Mouse (Mus musculus) liver, embryonic 12.5 days (tissue): Measurements from ENCODE around the gene Zfr. TPM values are rescaled to one million over a fixed set of nuclear protein-coding genes. Genes with fewer than 3 reads are reported as not detected.

ENCODE experiments used
- ATAC-seq: fragments of 200-750 bp; cut with Nextera tagmentation; 2 replicates; pipeline ENCODE4 v1.8.0; 2017; ENCODE audit warnings: moderate number of reproducible peaks, mild to moderate bottlenecking, moderate library complexity
- H3K27ac ChIP-seq: fragments of 300-500 bp; sonication (generic); 2 replicates; pipeline ENCODE4 v1.5.1; 2016; ENCODE audit warnings: mild to moderate bottlenecking
- H3K27me3 ChIP-seq: fragments of 300-500 bp; sonication (generic); replicated peaks from 2 replicates; pipeline ENCODE4 v1.6.1; 2016; ENCODE audit warnings: mild to moderate bottlenecking, moderate library complexity
- H3K36me3 ChIP-seq: fragments of 300-500 bp; sonication (generic); 2 replicates; pipeline ENCODE4 v1.6.1; 2016; ENCODE audit warnings: mild to moderate bottlenecking, moderate library complexity
- H3K4me1 ChIP-seq: fragments of 300-500 bp; sonication (generic); 2 replicates; pipeline ENCODE4 v1.6.1; 2016
- H3K4me2 ChIP-seq: fragments of 300-500 bp; sonication (generic); 2 replicates; pipeline ENCODE4 v1.6.1; 2016; ENCODE audit warnings: mild to moderate bottlenecking, moderate library complexity
- H3K4me3 ChIP-seq: fragments of 300-500 bp; sonication (generic); 2 replicates; pipeline ENCODE4 v1.5.1; 2016; ENCODE audit warnings: mild to moderate bottlenecking, moderate library complexity
- H3K9ac ChIP-seq: fragments of 300-500 bp; sonication (generic); 2 replicates; pipeline ENCODE4 v1.6.1; 2016; ENCODE audit warnings: mild to moderate bottlenecking, moderate library complexity
- H3K9me3 ChIP-seq: fragments of 300-500 bp; sonication (generic); replicated peaks from 2 replicates; pipeline ENCODE4 v1.6.1; 2016; ENCODE audit warnings: mild to moderate bottlenecking, moderate library complexity
- WGBS: fragments of 180-500 bp; shearing (Covaris S2); methylation state at CpG from one replicate; pipeline ENCODE4 v1.1.7; 2016; ENCODE audit not compliant: insufficient replicate concordance; 5-methylcytosine and 5-hydroxymethylcytosine counted together
- polyA plus RNA-seq: library from polyadenylated mRNA; unstranded; fragments of >200 nt; fragmentation: Nextera tagmentation; extraction: Ambion mirVana; gene quantifications from 2 replicates; pipeline ENCODE4 v1.2.1, GENCODE M21; 2016

Gene Zfr
- 55.4 and 56.3 TPM in 2 replicates for polyA plus RNA-seq

- Histone ChIP-seq H3K4me1 (peaks cover 55% of the 10 kb centered on the region), H3K4me3 (peak within 1 kb of the TSS; percentile 97), H3K27me3 (no peaks in the 10 kb centered on the region), H3K9me3 (no peaks in the 10 kb centered on the region), H3K4me2 (peak within 1 kb of the TSS; percentile 80), H3K9ac (peak within 1 kb of the TSS; percentile 99), H3K27ac (peak within 1 kb of the TSS; percentile 90), H3K36me3 (peaks cover 11% of the 10 kb centered on the region)
- under 1% methylated on average over 59 of the region's 59 CpGs for WGBS
- ATAC-seq: peak; percentile 90
Measured at GRCm38 (mm10) chr15:12117242-12118092, at the start of gene Zfr. Zfr (plus strand) TSS chr15:12117831.

- Histone ChIP-seq H3K27ac (no peak overlapping the region), H3K27me3 (no peaks in the 10 kb centered on the region)
- ATAC-seq: no peak
Measured at GRCm38 (mm10) chr15:12067971-12068370, 49.7 kb upstream of the Zfr start.

GRCm38 (mm10) chr15:12068395-12069218 is 49.0 kb upstream of the Zfr start:
- no peaks in the 10 kb centered on the region for H3K36me3 ChIP-seq
- H3K9me3 ChIP-seq: no peaks in the 10 kb centered on the region
- no peaks in the 10 kb centered on the region for H3K27me3 ChIP-seq
- H3K27ac ChIP-seq: no peak overlapping the region
- no peak overlapping the region for H3K9ac ChIP-seq
- no peak for ATAC-seq
- WGBS: 51% methylated on average over 9 of the region's 9 CpGs
- H3K4me3 ChIP-seq: no peak overlapping the region
- H3K4me2 ChIP-seq: no peak overlapping the region
- H3K4me1 ChIP-seq: no peaks in the 10 kb centered on the region

More at GRCm38 (mm10) chr15:12067971-12068370, 49.7 kb upstream of the Zfr start:
- Histone ChIP-seq H3K4me1 (no peaks in the 10 kb centered on the region), H3K4me2 (no peak overlapping the region), H3K9ac (no peak overlapping the region), H3K36me3 (no peaks in the 10 kb centered on the region), H3K9me3 (no peaks in the 10 kb centered on the region), H3K4me3 (no peak overlapping the region)
- 40% methylated on average over 2 of the region's 2 CpGs for WGBS

DNA sequence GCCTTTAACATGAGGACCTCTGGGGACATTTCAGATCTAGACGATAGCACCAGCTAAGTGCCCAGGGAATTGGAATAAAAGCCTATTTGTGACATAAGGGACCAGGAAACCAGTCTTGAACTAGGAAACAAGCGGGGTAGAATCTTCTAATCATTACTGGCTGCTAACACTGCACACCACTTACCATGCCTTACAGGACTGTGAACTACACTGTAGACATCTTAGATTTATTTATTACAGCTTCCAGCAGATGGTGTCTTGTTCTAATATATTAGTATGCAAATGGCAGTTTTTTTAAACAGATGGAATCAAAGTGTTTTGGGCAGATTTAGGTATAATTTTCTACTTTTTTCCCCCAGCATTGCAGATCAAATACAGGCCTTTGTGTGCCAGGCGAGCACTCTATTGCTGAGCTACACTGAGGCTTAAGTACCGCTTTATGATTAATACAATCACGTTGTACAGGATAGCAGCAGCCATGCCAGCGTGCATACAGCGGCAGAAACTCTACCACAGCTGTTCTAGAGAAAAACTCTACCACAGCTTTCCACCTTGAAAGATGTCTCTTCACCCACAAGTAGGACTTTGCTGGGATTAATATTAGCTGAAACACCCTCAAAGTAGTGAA is 44.8 kb upstream of the Zfr start:
- 72% methylated on average over 7 of the region's 7 CpGs for WGBS
- H3K9ac ChIP-seq: no peak overlapping the region
- H3K4me2 ChIP-seq: no peak overlapping the region
- no peak overlapping the region for H3K4me3 ChIP-seq
- no peak overlapping the region for H3K27ac ChIP-seq
- H3K4me1 ChIP-seq: no peaks in the 10 kb centered on the region
- no peak for ATAC-seq
- H3K9me3 ChIP-seq: no peaks in the 10 kb centered on the region
- H3K27me3 ChIP-seq: no peaks in the 10 kb centered on the region
- no peaks in the 10 kb centered on the region for H3K36me3 ChIP-seq

GRCm38 (mm10) chr15:12074426-12074825 is 43.2 kb upstream of the Zfr start:
- no peak for ATAC-seq
- 75% methylated on average over 6 of the region's 6 CpGs for WGBS

DNA sequence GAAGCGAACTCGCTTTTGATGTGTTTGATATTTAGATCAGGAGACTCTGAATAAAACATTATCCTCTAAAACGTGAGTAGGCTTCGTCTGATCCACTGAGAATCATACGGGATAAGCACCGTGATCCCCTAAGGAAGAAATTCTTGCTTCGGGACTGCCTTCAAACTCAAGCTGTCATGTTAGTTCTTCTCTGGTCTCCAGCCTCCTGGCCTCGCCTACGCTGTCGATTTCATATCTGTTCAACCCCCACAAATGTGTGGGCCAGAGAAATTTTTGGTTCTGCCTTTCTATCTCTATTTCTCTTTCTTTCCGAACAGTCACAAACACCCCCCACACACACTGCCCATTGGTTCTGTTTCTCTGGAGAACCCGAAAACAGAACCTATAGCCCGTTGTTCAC is 35.3 kb upstream of the Zfr start:
- Histone ChIP-seq H3K4me2 (no peak overlapping the region), H3K27ac (no peak overlapping the region), H3K9ac (no peak overlapping the region), H3K27me3 (no peaks in the 10 kb centered on the region), H3K4me3 (no peak overlapping the region), H3K9me3 (no peaks in the 10 kb centered on the region), H3K4me1 (no peaks in the 10 kb centered on the region), H3K36me3 (no peaks in the 10 kb centered on the region)
- ATAC-seq: no peak
- 77% methylated on average over 13 of the region's 13 CpGs for WGBS

More at GRCm38 (mm10) chr15:12074426-12074825, 43.2 kb upstream of the Zfr start:
- no peaks in the 10 kb centered on the region for H3K36me3 ChIP-seq
- H3K9ac ChIP-seq: no peak overlapping the region
- H3K4me2 ChIP-seq: no peak overlapping the region
- H3K27me3 ChIP-seq: no peaks in the 10 kb centered on the region
- no peaks in the 10 kb centered on the region for H3K9me3 ChIP-seq
- H3K4me1 ChIP-seq: no peaks in the 10 kb centered on the region
- H3K27ac ChIP-seq: no peak overlapping the region
- no peak overlapping the region for H3K4me3 ChIP-seq

GRCm38 (mm10) chr15:12084164-12084563 is 33.5 kb upstream of the Zfr start:
- H3K27ac ChIP-seq: no peak overlapping the region

GRCm38 (mm10) chr15:12084859-12085258 is 32.8 kb upstream of the Zfr start:
- H3K4me1 ChIP-seq: no peaks in the 10 kb centered on the region
- no peak overlapping the region for H3K9ac ChIP-seq
- H3K36me3 ChIP-seq: no peaks in the 10 kb centered on the region
- no peak overlapping the region for H3K27ac ChIP-seq
- no peak overlapping the region for H3K4me3 ChIP-seq
- 70% methylated on average over 4 of the region's 4 CpGs for WGBS
- H3K4me2 ChIP-seq: no peak overlapping the region
- no peaks in the 10 kb centered on the region for H3K9me3 ChIP-seq
- no peak for ATAC-seq
- H3K27me3 ChIP-seq: no peaks in the 10 kb centered on the region

More at GRCm38 (mm10) chr15:12084164-12084563, 33.5 kb upstream of the Zfr start:
- Histone ChIP-seq H3K4me2 (no peak overlapping the region), H3K4me3 (no peak overlapping the region), H3K4me1 (no peaks in the 10 kb centered on the region), H3K36me3 (no peaks in the 10 kb centered on the region), H3K27me3 (no peaks in the 10 kb centered on the region), H3K9me3 (no peaks in the 10 kb centered on the region), H3K9ac (no peak overlapping the region)
- 56% methylated on average over 6 of the region's 6 CpGs for WGBS
- no peak for ATAC-seq

DNA sequence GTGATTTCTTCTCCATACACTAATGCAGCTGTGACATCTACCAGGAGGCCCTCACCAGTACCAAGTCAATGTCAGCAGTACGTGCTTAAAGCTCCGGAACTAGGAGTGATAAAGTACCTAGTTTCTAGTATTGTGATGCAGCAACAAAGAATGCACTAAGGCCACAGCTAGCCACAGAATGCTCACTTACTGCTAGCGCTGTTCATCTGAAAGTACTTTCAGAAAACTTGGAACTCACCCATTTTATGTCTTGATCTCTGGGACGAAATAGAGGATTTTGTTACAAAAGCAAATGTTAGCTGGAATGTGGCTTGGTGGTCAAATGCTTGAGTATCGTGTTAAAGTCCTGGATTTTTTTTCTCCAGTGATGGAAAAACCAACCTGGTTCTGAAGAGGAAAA is 30.0 kb upstream of the Zfr start:
- Histone ChIP-seq H3K4me1 (no peaks in the 10 kb centered on the region), H3K4me3 (no peak overlapping the region), H3K9me3 (no peaks in the 10 kb centered on the region), H3K27me3 (no peaks in the 10 kb centered on the region), H3K27ac (no peak overlapping the region), H3K36me3 (no peaks in the 10 kb centered on the region), H3K4me2 (no peak overlapping the region), H3K9ac (no peak overlapping the region)
- ATAC-seq: no peak
- 66% methylated on average over 5 of the region's 5 CpGs for WGBS

DNA sequence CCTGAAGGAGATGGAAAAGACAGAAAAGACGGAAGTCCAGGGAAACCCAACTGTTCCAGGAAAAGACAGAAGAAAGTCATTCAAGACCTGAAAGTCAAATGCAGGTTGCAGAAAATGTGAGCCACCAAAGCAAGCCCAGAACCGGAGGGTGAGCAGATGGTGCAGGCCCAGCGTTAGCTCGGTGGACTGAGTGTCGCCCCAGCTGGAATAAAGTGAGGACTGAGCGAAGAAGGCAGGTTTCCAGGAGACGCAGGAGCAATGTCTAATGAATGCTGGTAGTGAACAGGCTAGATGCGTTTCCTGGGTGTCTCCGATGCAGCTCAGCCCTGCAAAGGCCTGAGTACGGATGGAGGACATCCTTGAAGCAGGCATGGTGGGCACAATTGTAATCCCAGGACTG is 29.5 kb upstream of the Zfr start:
- Histone ChIP-seq H3K27ac (no peak overlapping the region), H3K9me3 (no peaks in the 10 kb centered on the region), H3K9ac (no peak overlapping the region), H3K4me2 (no peak overlapping the region), H3K27me3 (no peaks in the 10 kb centered on the region), H3K4me3 (no peak overlapping the region), H3K4me1 (no peaks in the 10 kb centered on the region), H3K36me3 (no peaks in the 10 kb centered on the region)
- ATAC-seq: no peak
- 80% methylated on average over 10 of the region's 10 CpGs for WGBS

DNA sequence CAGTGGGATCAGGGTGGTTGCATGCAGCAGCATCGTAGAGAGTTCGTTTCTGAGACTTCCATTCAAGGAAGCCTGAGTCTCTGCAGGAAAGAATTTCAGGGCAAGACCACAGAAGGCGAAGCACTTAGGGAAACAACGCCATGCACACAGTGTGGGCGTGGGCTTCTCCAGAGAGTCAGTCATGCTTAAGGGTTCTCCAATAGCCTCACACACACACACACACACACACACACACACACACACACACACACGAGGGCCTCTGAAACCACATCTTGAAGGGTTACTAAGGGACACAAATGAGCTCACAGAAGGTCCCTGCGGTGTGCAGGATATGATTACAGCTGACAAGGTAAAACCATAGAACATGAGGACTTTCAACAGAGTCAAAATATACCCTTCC is 27.5 kb upstream of the Zfr start:
- H3K9ac ChIP-seq: no peak overlapping the region
- no peak overlapping the region for H3K27ac ChIP-seq
- H3K4me2 ChIP-seq: no peak overlapping the region
- no peaks in the 10 kb centered on the region for H3K4me1 ChIP-seq
- no peaks in the 10 kb centered on the region for H3K9me3 ChIP-seq
- no peak overlapping the region for H3K4me3 ChIP-seq
- WGBS: 64% methylated on average over 7 of the region's 7 CpGs
- H3K27me3 ChIP-seq: no peaks in the 10 kb centered on the region
- no peaks in the 10 kb centered on the region for H3K36me3 ChIP-seq
- no peak for ATAC-seq
